Mouse (Mus musculus): ENCODE data around the gene Ttl. TPM values are rescaled to one million over a fixed set of nuclear protein-coding genes. Genes with fewer than 3 reads are reported as not detected.

Gene Ttl
- polyA plus RNA-seq (2015; fragmentation: Nextera tagmentation; extraction: Ambion mirVana): 12.4 and 13.7 TPM in 2 replicates

DNA sequence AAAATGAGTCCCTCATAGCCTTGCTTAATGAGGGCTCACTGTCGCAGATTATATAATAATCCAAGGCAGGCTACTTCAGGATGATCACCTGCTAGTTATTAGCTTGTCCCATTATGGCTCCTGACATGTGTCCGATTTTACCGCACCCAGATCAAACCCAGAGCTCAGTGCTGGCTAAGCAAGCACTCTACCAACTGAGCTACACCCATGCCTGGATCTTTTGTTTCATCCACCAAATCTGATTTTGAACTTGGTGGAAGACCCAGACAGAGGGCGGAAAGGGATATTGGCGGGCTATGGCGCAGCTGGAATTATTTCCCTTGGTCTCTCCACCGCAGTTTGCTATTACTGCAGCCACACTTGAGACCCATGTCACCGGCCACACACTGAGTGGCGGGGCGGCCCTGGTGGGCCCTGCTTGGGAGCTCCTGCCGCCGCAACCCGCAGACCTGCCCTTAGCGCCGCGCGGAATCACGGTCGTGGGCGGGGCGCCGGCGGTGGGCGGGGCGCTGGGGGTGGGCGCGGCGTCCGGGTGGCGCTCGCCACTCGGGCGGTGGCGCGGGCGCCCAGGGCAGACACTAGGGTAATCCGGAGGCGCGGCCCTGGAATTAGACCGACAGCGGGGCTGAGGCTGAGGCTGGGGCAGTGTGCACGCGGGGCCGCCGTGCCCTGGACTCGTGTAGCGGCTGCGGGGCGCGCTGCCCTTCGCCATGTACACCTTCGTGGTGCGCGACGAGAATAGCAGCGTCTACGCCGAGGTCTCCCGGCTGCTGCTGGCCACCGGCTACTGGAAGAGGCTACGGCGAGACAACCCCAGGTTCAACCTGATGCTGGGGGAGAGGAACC is at the start of gene Ttl:
TSS of gene Ttl (plus strand) at position 506 of the 846 bp plus-strand sequence.
- no peaks in the 10 kb centered on the region for H3K36me3 ChIP-seq
- no peaks in the 10 kb centered on the region for H3K27me3 ChIP-seq
- peak within 1 kb of the TSS; percentile 82 for H3K4me2 ChIP-seq
- peak within 1 kb of the TSS; percentile 93 for H3K4me3 ChIP-seq
- peaks cover 19% of the 10 kb centered on the region; the same call in 1 of the 2 replicates for H3K4me1 ChIP-seq
- H3K9ac ChIP-seq: peak within 1 kb of the TSS; percentile 79
- WGBS: 2% methylated on average over 57 of the region's 62 CpGs
- no peaks in the 10 kb centered on the region for H3K9me3 ChIP-seq
- peak; percentile 97 for ATAC-seq (ENCODE audit: borderline replicate concordance, extremely low read depth, low FRiP score, low TSS enrichment)
- H3K27ac ChIP-seq: peak within 1 kb of the TSS; percentile 64

- no peak for ATAC-seq (ENCODE audit: borderline replicate concordance, extremely low read depth, low FRiP score, low TSS enrichment)
- H3K9ac ChIP-seq: no peak overlapping the region
These were observed 45.6 kb upstream of the Ttl start for GRCm38 (mm10) chr2:129020106-129020505.

GRCm38 (mm10) chr2:129024820-129025219 is 40.9 kb upstream of the Ttl start:
- whole genome bisulfite sequencing: 70% methylated on average over 9 of the region's 9 CpGs
- Histone ChIP-seq H3K4me1 (no peaks in the 10 kb centered on the region), H3K4me3 (no peak overlapping the region), H3K36me3 (no peaks in the 10 kb centered on the region), H3K9me3 (no peaks in the 10 kb centered on the region), H3K27me3 (no peaks in the 10 kb centered on the region), H3K4me2 (no peak overlapping the region), H3K27ac (no peak overlapping the region), H3K9ac (no peak overlapping the region)
- no peak for ATAC-seq (ENCODE audit: borderline replicate concordance, extremely low read depth, low FRiP score, low TSS enrichment)

More at GRCm38 (mm10) chr2:129020106-129020505, 45.6 kb upstream of the Ttl start:
- no peaks in the 10 kb centered on the region for H3K36me3 ChIP-seq
- WGBS: 42% methylated on average over 2 of the region's 2 CpGs
- H3K4me2 ChIP-seq: no peak overlapping the region
- H3K27me3 ChIP-seq: no peaks in the 10 kb centered on the region
- H3K27ac ChIP-seq: 0 out of 2 replicates have a peak overlapping the region, but pooled peaks have one; percentile 14
- H3K9me3 ChIP-seq: no peaks in the 10 kb centered on the region
- no peaks in the 10 kb centered on the region for H3K4me1 ChIP-seq
- no peak overlapping the region for H3K4me3 ChIP-seq

DNA sequence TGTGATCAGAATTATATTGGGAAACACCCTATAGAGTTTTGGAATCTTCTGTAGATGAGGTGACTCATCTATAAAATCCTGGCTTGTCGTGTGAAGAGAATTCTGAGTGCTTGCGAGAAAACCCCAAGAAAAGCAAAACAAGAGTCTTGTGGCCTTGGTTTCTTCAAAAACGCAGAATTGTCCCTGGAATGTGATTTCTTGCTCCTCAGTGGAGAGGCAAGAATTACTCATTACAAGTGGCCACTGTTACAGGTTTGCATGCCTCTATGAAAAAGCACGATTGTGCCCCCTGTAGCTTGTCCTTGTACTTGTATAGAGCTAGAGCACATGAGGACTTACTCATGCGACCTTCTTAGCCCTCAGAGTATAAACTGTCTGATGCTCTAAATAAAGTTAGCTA is 30.4 kb upstream of the Ttl start:
- Histone ChIP-seq H3K9ac (no peak overlapping the region), H3K36me3 (no peaks in the 10 kb centered on the region), H3K4me1 (peaks cover 16% of the 10 kb centered on the region), H3K4me2 (no peak overlapping the region), H3K9me3 (no peaks in the 10 kb centered on the region), H3K27me3 (peaks cover 28% of the 10 kb centered on the region), H3K27ac (no peak overlapping the region), H3K4me3 (no peak overlapping the region)
- WGBS: 64% methylated on average over 5 of the region's 5 CpGs
- no peak for ATAC-seq (ENCODE audit: borderline replicate concordance, extremely low read depth, low FRiP score, low TSS enrichment)

DNA sequence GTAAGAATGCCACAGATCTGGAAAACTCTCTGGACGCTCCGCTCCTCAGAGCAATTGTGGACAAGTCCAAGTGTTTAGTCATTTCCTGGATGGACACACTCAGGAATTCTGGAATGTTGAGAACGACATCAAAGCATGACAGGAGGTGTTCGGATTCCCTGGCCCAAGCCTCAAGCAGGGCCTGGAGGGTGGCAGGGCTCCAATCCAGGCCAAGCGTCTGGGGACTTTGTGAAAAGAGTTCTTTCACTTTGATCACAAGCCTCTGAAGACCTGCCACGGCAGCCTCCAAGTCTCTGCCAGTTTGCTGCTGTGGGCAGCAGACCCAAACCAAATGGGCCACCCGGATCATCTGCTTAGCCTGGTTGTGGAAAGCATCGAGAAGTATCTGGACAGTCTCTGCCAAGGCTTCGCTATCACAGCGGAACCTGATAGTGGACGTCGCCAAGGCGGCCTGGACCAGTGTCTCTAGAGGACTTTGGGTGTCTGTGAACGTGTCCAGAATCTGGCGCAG is 27.3 kb upstream of the Ttl start:
- 14% methylated on average over 15 of the region's 15 CpGs for WGBS
- ATAC-seq (ENCODE audit: borderline replicate concordance, extremely low read depth, low FRiP score, low TSS enrichment): no peak
- peaks cover 28% of the 10 kb centered on the region for H3K27me3 ChIP-seq

DNA sequence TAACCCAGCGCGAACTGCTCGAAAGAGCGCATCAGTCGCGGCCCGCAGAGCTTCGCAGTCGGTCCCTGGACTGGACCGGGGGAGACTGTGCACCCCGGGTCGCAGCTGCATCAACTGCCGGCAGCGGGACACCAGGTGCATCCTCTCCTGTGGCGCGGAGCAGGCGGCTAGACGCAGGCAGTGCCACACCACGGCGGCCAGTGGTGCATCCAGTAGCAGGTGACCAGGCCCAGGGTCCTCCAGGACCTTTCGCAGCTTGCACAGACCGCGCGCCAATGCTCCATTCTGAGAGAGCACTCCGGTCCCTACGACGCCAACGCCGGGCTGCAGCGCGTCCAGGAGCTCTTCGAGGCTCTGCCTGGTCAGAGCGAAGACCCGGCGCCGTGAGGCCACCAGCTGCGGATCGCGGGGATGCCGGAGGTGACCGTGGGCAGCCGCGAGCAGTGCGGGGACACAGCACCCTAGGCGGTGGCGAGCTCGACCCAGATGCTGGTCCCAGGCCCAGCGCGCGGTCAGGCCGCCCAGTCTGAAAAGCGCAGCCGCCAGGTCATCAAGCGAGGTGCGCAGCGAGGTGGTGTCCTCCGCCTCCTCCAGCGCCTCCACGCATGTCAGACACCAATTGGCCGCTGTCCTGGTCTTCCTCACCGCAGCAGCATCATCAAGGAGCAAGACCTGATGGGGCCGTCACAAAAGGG is 26.7 kb upstream of the Ttl start:
- Histone ChIP-seq H3K4me1 (peaks cover 16% of the 10 kb centered on the region), H3K36me3 (no peaks in the 10 kb centered on the region), H3K9me3 (no peaks in the 10 kb centered on the region), H3K9ac (peak overlapping the region; percentile 5; the same call in 1 of the 2 replicates), H3K27ac (no peak overlapping the region), H3K4me3 (peak overlapping the region; percentile 37), H3K27me3 (peaks cover 28% of the 10 kb centered on the region), H3K4me2 (peak overlapping the region; percentile 85)
- peak; percentile 42; the same call in 1 of the 2 replicates for ATAC-seq (ENCODE audit: borderline replicate concordance, extremely low read depth, low FRiP score, low TSS enrichment)
- 3% methylated on average over 59 of the region's 62 CpGs for WGBS

More for the DNA sequence above, 27.3 kb upstream of the Ttl start:
- Histone ChIP-seq H3K36me3 (no peaks in the 10 kb centered on the region), H3K4me1 (peaks cover 16% of the 10 kb centered on the region), H3K4me2 (peak overlapping the region; percentile 85), H3K27ac (no peak overlapping the region), H3K4me3 (peak overlapping the region; percentile 37), H3K9ac (peak overlapping the region; percentile 5; the same call in 1 of the 2 replicates), H3K9me3 (no peaks in the 10 kb centered on the region)

GRCm38 (mm10) chr2:129040567-129040966 is 25.2 kb upstream of the Ttl start:
- Histone ChIP-seq H3K4me1 (peaks cover 16% of the 10 kb centered on the region), H3K4me3 (no peak overlapping the region), H3K9ac (no peak overlapping the region), H3K36me3 (no peaks in the 10 kb centered on the region), H3K4me2 (no peak overlapping the region), H3K27ac (no peak overlapping the region), H3K9me3 (no peaks in the 10 kb centered on the region), H3K27me3 (peaks cover 28% of the 10 kb centered on the region)
- 26% methylated on average over 6 of the region's 6 CpGs for WGBS
- ATAC-seq (ENCODE audit: borderline replicate concordance, extremely low read depth, low FRiP score, low TSS enrichment): no peak

DNA sequence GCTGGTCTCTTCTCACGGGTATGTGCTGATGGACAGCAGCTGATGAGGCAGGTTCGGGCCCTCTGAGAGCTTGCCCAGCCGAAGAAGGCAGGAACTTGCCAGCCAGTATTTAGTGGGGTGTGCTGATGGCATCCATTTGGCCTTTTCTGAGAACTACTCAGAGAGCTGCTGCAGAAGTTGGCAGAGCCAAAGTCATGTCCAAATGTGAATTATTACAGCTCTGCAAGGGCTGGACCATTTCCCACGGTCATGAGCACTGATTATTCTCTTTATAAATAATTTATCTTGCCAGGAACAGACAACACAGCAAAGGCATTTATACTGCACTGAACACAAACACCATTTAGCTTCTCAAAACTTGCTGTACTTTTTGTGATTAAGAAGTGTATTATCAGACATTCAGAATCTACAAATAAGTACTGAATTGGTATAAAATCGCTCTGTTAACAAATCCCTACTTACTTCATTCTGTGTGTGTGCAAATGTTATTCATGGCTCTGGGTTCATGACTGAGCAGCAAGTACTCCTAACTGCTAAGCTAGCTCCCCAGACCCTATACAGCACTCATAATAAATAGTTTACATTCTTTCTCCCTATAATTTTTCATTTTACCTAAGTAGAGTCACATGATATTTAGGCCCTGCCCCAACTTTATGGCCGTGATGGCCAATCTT is 19.4 kb upstream of the Ttl start:
- H3K9ac ChIP-seq: no peak overlapping the region
- H3K4me3 ChIP-seq: no peak overlapping the region
- H3K9me3 ChIP-seq: no peaks in the 10 kb centered on the region
- no peaks in the 10 kb centered on the region for H3K27me3 ChIP-seq
- ATAC-seq (ENCODE audit: borderline replicate concordance, extremely low read depth, low FRiP score, low TSS enrichment): peak; percentile 39; the same call in 1 of the 2 replicates
- no peak overlapping the region for H3K4me2 ChIP-seq
- H3K4me1 ChIP-seq: 0 out of 2 replicates have a peak, but pooled peaks cover 5% of the 10 kb centered on the region
- no peaks in the 10 kb centered on the region for H3K36me3 ChIP-seq
- peak overlapping the region; percentile 24; the same call in 1 of the 2 replicates for H3K27ac ChIP-seq
- 41% methylated on average over 6 of the region's 6 CpGs for WGBS

GRCm38 (mm10) chr2:129046846-129047196 is 18.9 kb upstream of the Ttl start:
- Histone ChIP-seq H3K9me3 (no peaks in the 10 kb centered on the region), H3K4me1 (0 out of 2 replicates have a peak, but pooled peaks cover 5% of the 10 kb centered on the region), H3K9ac (no peak overlapping the region), H3K27me3 (no peaks in the 10 kb centered on the region), H3K4me3 (no peak overlapping the region), H3K36me3 (no peaks in the 10 kb centered on the region), H3K27ac (peak overlapping the region; percentile 24; the same call in 1 of the 2 replicates), H3K4me2 (no peak overlapping the region)
- ATAC-seq (ENCODE audit: borderline replicate concordance, extremely low read depth, low FRiP score, low TSS enrichment): no peak
- WGBS: 71% methylated on average over 4 of the region's 4 CpGs

DNA sequence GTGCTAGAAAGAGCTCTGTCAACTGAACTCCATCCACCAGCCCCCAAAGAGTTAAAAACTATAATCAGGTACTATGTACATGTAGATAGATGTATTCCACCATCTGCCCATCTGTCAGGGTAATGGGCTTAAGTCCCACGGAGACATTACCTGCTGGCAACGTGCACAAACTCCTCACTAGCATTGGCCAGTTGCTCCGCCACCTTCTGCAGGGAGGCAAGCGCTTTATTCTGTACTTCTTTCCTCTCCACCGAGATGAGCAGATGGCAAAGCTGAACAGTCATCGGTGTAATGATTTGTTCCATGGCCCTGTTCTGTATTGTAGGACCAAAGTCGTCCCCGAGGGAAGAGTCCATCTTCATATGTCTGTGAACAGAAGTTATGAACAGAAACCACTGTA is 17.9 kb upstream of the Ttl start, which contains the start of gene Vinac1:
TSS of gene Vinac1 (minus strand) at position 362 of the 400 bp plus-strand sequence.
- Histone ChIP-seq H3K9me3 (no peaks in the 10 kb centered on the region), H3K9ac (no peak within 1 kb of the TSS), H3K36me3 (no peaks in the 10 kb centered on the region), H3K4me1 (0 out of 2 replicates have a peak, but pooled peaks cover 5% of the 10 kb centered on the region), H3K4me3 (no peak within 1 kb of the TSS), H3K27me3 (no peaks in the 10 kb centered on the region), H3K27ac (peak within 1 kb of the TSS; percentile 24; the same call in 1 of the 2 replicates), H3K4me2 (no peak within 1 kb of the TSS)
- 81% methylated on average over 8 of the region's 8 CpGs for WGBS
- no peak for ATAC-seq (ENCODE audit: borderline replicate concordance, extremely low read depth, low FRiP score, low TSS enrichment)

DNA sequence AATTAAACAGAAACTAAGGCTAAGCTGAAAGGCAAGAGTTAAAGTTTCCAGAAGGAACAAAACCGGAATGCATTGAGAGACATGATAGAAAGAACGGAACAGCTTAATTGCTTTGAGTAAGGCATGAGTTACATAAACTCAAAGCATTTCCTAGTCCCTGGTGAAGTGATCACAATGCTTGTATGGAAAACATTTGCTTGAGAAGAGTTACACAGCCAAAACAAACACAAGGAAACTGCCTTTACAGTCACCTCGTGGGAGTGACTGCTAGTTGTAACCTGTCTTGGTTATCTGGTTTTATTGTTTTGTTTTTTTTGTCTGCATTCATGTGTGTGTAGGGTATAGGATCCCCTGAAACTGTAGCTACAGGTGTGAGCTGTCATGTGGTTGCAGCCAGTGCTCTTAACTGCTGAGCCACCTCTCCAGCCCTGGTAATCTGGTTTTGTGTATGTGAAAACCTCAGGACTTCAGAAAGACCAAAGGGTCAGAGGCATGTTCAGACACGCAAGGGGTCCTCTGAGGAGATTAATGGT is 13.2 kb upstream of the Ttl start:
- Histone ChIP-seq H3K9ac (no peak overlapping the region), H3K4me2 (no peak overlapping the region), H3K27me3 (no peaks in the 10 kb centered on the region), H3K4me3 (no peak overlapping the region), H3K27ac (no peak overlapping the region), H3K36me3 (no peaks in the 10 kb centered on the region), H3K4me1 (no peaks in the 10 kb centered on the region), H3K9me3 (no peaks in the 10 kb centered on the region)
- no peak for ATAC-seq (ENCODE audit: borderline replicate concordance, extremely low read depth, low FRiP score, low TSS enrichment)
- 61% methylated on average over 4 of the region's 4 CpGs for WGBS
